In the genomic region with DNA sequence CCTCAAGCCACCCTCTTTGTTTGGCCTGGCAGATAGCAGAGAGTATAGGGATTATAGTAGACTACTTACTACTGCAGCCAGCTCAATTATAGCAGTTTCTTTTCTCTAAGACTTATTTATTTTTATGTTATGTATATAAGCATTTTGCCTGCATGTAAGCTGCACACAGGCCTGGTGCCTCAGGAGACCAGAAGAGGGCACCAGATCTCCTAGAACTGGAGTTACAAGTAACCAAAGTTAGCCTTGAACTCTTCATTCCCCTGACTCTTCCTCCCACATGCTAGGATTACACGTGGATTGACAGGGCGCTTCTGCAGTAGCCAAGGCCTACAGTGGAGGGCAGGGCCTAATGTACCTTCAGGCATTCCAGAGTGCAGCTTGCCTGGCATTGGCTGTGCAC, we compare ENCODE assay signal across 8 mouse cellular contexts.
DNase-seq lines count a peak whose midpoint lies in the region; ATAC-seq and TF ChIP-seq lines count a peak whose summit lies in the region.

No protein-coding gene starts in this region.

- TF ChIP-seq CTCF in kidney, adult 2 months (conservative IDR thresholded peaks at IDR 0.05; ENCODE audit: insufficient read depth, insufficient read length, low read depth, low read length), result peak; percentile 61
- peak; percentile 29 for TF ChIP-seq CTCF in ES-Bruce4 (IDR thresholded peaks at IDR 0.05; ENCODE audit: low read depth, low read length)
- peak; percentile 45 for TF ChIP-seq CTCF in bone marrow, adult 2 months (IDR thresholded peaks at IDR 0.05; ENCODE audit: control insufficient read depth, insufficient read depth, low read length)

- H3K27ac ChIP-seq in kidney, adult 2 months (ENCODE audit: insufficient read depth, low read depth, low read length), result no peak overlapping the region
- no peak overlapping the region for H3K27ac ChIP-seq in kidney, embryonic 14.5 days (ENCODE audit: low read depth, low read length)
- no peak overlapping the region for H3K27ac ChIP-seq in ES-Bruce4 (ENCODE audit: insufficient read depth, low read length)
- H3K27ac ChIP-seq in bone marrow, adult 2 months (ENCODE audit: control insufficient read depth, insufficient read depth, low read depth, low read length, poor library complexity), result no peak overlapping the region
- no peak overlapping the region for H3K27ac ChIP-seq in intestine, embryonic 16.5 days (ENCODE audit: low read length)
- no peak overlapping the region for H3K27ac ChIP-seq in heart, embryonic 11.5 days (ENCODE audit: low read depth, low read length)

- 42% methylated on average over 2 of the region's 2 CpGs for WGBS in kidney, adult 2 months
- 39% methylated on average over 2 of the region's 2 CpGs for WGBS in kidney, embryonic 14.5 days
- WGBS in bone marrow, adult 2 months, result 51% methylated on average over 2 of the region's 2 CpGs
- 33% methylated on average over 2 of the region's 2 CpGs for WGBS in intestine, embryonic 16.5 days
- 49% methylated on average over 2 of the region's 2 CpGs for WGBS in heart, embryonic 11.5 days (ENCODE audit: insufficient replicate concordance)

- H3K27me3 ChIP-seq in kidney, adult 2 months (replicated peaks; ENCODE audit: control insufficient read depth, insufficient read depth, low read length), result no peaks in the 10 kb centered on the region
- H3K27me3 ChIP-seq in kidney, embryonic 14.5 days (ENCODE audit: control insufficient read depth, insufficient read depth, low read length), result no peaks in the 10 kb centered on the region
- H3K27me3 ChIP-seq in ES-Bruce4 (ENCODE audit: control insufficient read depth, insufficient read depth, low read length, poor library complexity, severe bottlenecking), result no peaks in the 10 kb centered on the region
- no peaks in the 10 kb centered on the region for H3K27me3 ChIP-seq in intestine, embryonic 16.5 days (replicated peaks; ENCODE audit: control insufficient read depth, insufficient read depth, low read length)
- H3K27me3 ChIP-seq in heart, embryonic 11.5 days (ENCODE audit: control insufficient read depth, insufficient read depth, low read length), result no peaks in the 10 kb centered on the region

- H3K9ac ChIP-seq in kidney, embryonic 14.5 days (ENCODE audit: low read depth, low read length), result no peak overlapping the region
- no peak overlapping the region for H3K9ac ChIP-seq in ES-Bruce4 (ENCODE audit: low read depth, poor library complexity, severe bottlenecking)
- no peak overlapping the region for H3K9ac ChIP-seq in intestine, embryonic 16.5 days (ENCODE audit: low read depth, low read length)
- no peak overlapping the region for H3K9ac ChIP-seq in heart, embryonic 11.5 days (ENCODE audit: low read depth, low read length)

- no peak overlapping the region for H3K4me3 ChIP-seq in kidney, adult 2 months (ENCODE audit: insufficient read depth, low read depth, low read length)
- no peak overlapping the region for H3K4me3 ChIP-seq in kidney, embryonic 14.5 days (ENCODE audit: low read length)
- H3K4me3 ChIP-seq in ES-Bruce4 (ENCODE audit: low read depth, low read length), result no peak overlapping the region
- no peak overlapping the region for H3K4me3 ChIP-seq in bone marrow, adult 2 months (replicated peaks; ENCODE audit: control insufficient read depth, low read depth, low read length)
- H3K4me3 ChIP-seq in intestine, embryonic 16.5 days (ENCODE audit: low read length), result no peak overlapping the region
- no peak overlapping the region for H3K4me3 ChIP-seq in heart, embryonic 11.5 days (ENCODE audit: low read depth, low read length)

- no peaks in the 10 kb centered on the region for H3K4me1 ChIP-seq in kidney, adult 2 months (ENCODE audit: control insufficient read depth, insufficient read depth, low read length)
- H3K4me1 ChIP-seq in kidney, embryonic 14.5 days (ENCODE audit: control insufficient read depth, insufficient read depth, low read length), result no peaks in the 10 kb centered on the region
- H3K4me1 ChIP-seq in ES-Bruce4 (ENCODE audit: control insufficient read depth, insufficient read depth, low read length), result no peaks in the 10 kb centered on the region
- no peaks in the 10 kb centered on the region for H3K4me1 ChIP-seq in bone marrow, adult 2 months (ENCODE audit: control insufficient read depth, insufficient read depth, low read length)
- no peaks in the 10 kb centered on the region for H3K4me1 ChIP-seq in intestine, embryonic 16.5 days (ENCODE audit: control insufficient read depth, insufficient read depth, low read length)
- no peaks in the 10 kb centered on the region for H3K4me1 ChIP-seq in heart, embryonic 11.5 days (ENCODE audit: control insufficient read depth, insufficient read depth, low read length)

- TF ChIP-seq POLR2A in kidney, adult 2 months (IDR thresholded peaks at IDR 0.05; ENCODE audit: low read depth, low read length), result no peak
- no peak for TF ChIP-seq POLR2A in ES-Bruce4 (IDR thresholded peaks at IDR 0.05; ENCODE audit: insufficient read depth, low read length)
- TF ChIP-seq POLR2A in bone marrow, adult 2 months (IDR thresholded peaks at IDR 0.05; ENCODE audit: borderline replicate concordance, control insufficient read depth, low read depth, low read length), result no peak

- DNase-seq in kidney, adult 2 months, result peak; percentile 21
- DNase-seq in retina, postnatal 7 days (ENCODE audit: low read depth, low spot score), result peak; percentile 35
- DNase-seq in spleen, adult 12 weeks (ENCODE audit: low spot score), result no peak

- no peak overlapping the region for H3K4me2 ChIP-seq in kidney, embryonic 14.5 days (replicated peaks; ENCODE audit: low read depth, low read length)
- no peak overlapping the region for H3K4me2 ChIP-seq in intestine, embryonic 16.5 days (ENCODE audit: low read depth, low read length)
- H3K4me2 ChIP-seq in heart, embryonic 11.5 days, result no peak overlapping the region

- no peak for TF ChIP-seq EP300 in ES-Bruce4 (IDR thresholded peaks at IDR 0.05; ENCODE audit: insufficient read depth, low read depth, low read length)

- no peaks in the 10 kb centered on the region for H3K9me3 ChIP-seq in kidney, embryonic 14.5 days (ENCODE audit: control insufficient read depth, low read length)
- H3K9me3 ChIP-seq in ES-Bruce4 (replicated peaks; ENCODE audit: control insufficient read depth, insufficient read depth, low read length, poor library complexity, severe bottlenecking), result no peaks in the 10 kb centered on the region
- no peaks in the 10 kb centered on the region for H3K9me3 ChIP-seq in intestine, embryonic 16.5 days (ENCODE audit: control insufficient read depth, low read length)
- no peaks in the 10 kb centered on the region for H3K9me3 ChIP-seq in heart, embryonic 11.5 days (replicated peaks; ENCODE audit: control insufficient read depth, low read length)

- no peaks in the 10 kb centered on the region for H3K36me3 ChIP-seq in kidney, adult 2 months (ENCODE audit: control insufficient read depth, insufficient read depth, low read length)
- no peaks in the 10 kb centered on the region for H3K36me3 ChIP-seq in kidney, embryonic 14.5 days (ENCODE audit: control insufficient read depth, insufficient read depth, low read length)
- H3K36me3 ChIP-seq in ES-Bruce4 (ENCODE audit: control insufficient read depth, insufficient read depth, low read length, poor library complexity, severe bottlenecking), result no peaks in the 10 kb centered on the region
- H3K36me3 ChIP-seq in intestine, embryonic 16.5 days (ENCODE audit: control insufficient read depth, insufficient read depth, low read length), result no peaks in the 10 kb centered on the region
- no peaks in the 10 kb centered on the region for H3K36me3 ChIP-seq in heart, embryonic 11.5 days (ENCODE audit: control insufficient read depth, insufficient read depth, low read length)

- no peak for ATAC-seq in kidney, embryonic 14.5 days (ENCODE audit: low FRiP score, low TSS enrichment)
- peak; percentile 37; the same call in 1 of the 2 replicates for ATAC-seq in intestine, embryonic 16.5 days
- ATAC-seq in heart, embryonic 11.5 days (replicated peaks; ENCODE audit: insufficient number of reproducible peaks, low FRiP score, low TSS enrichment), result no peak
